Mouse (Mus musculus): ENCODE measurements around the gene Klf16. TPM values are rescaled to one million over a fixed set of nuclear protein-coding genes. Genes with fewer than 3 reads are reported as not detected.

The Klf16 gene
- polyA plus RNA-seq (2015; fragmentation: Nextera tagmentation; extraction: Ambion mirVana) = 8.8 and 9.9 TPM in 2 replicates

GRCm38 (mm10) chr10:80577195-80578130 is at the start of gene Klf16:
Gene Klf16 (minus strand): TSS chr10:80577321.

GRCm38 (mm10) chr10:80622661-80623456 is 45.7 kb upstream of the Klf16 start, which contains the start of gene Csnk1g2:
Gene Csnk1g2 (plus strand): TSS chr10:80622838.

GRCm38 (mm10) chr10:80605721-80606120 is 28.6 kb upstream of the Klf16 start, which contains the start of gene Gm49322:
Gene Gm49322 (plus strand): TSS chr10:80606021.

GRCm38 (mm10) chr10:80602698-80603325 is 25.7 kb upstream of the Klf16 start, which contains the start of the genes Scamp4 and Adat3:
Gene Scamp4 (plus strand): TSS chr10:80602872.
Gene Adat3 (plus strand): TSS chr10:80602880.

GRCm38 (mm10) chr10:80589879-80590854 is 13.0 kb upstream of the Klf16 start, which contains the start of gene Abhd17a:
Gene Abhd17a (minus strand): TSS chr10:80590341.

GRCm38 (mm10) chr10:80561116-80561944 is 15.8 kb downstream of the Klf16 start, which contains the start of gene Rexo1:
Gene Rexo1 (minus strand): TSS chr10:80561560.

GRCm38 (mm10) chr10:80538710-80539394 is 38.3 kb downstream of the Klf16 start, which contains the start of gene Atp8b3:
Gene Atp8b3 (minus strand): TSS chr10:80539124.

Small RNA genes lying within 50 kb of the gene (microRNA-seq; reads per million reads assigned to microRNA genes)
- gene Mir6912 = not detected

Other genes with a start within 250 kb of the Klf16 start
- gene Pcsk4, start 247.8 kb downstream of the Klf16 start, polyA plus RNA-seq (2015; fragmentation: Nextera tagmentation; extraction: Ambion mirVana) = 1.3 and 2.2 TPM in 2 replicates
- gene Reep6, start 247.4 kb downstream of the Klf16 start, polyA plus RNA-seq (2015; fragmentation: Nextera tagmentation; extraction: Ambion mirVana) = 17.3 and 20.4 TPM in 2 replicates
- 21.4 and 22.9 TPM in 2 replicates for gene Adamtsl5, start 228.9 kb downstream of the Klf16 start, polyA plus RNA-seq (2015; fragmentation: Nextera tagmentation; extraction: Ambion mirVana)
- gene Plk5, start 220.9 kb downstream of the Klf16 start, polyA plus RNA-seq (2015; fragmentation: Nextera tagmentation; extraction: Ambion mirVana) = not detected in 2 replicates
- 3.7 and 4.2 TPM in 2 replicates for gene Mex3d, start 189.7 kb downstream of the Klf16 start, polyA plus RNA-seq (2015; fragmentation: Nextera tagmentation; extraction: Ambion mirVana)
- gene Mbd3, start 177.8 kb downstream of the Klf16 start, polyA plus RNA-seq (2015; fragmentation: Nextera tagmentation; extraction: Ambion mirVana) = 93.3 and 96.5 TPM in 2 replicates
- 829 and 1,098 TPM in 2 replicates for gene Uqcr11, start 170.5 kb downstream of the Klf16 start, polyA plus RNA-seq (2015; fragmentation: Nextera tagmentation; extraction: Ambion mirVana)
- 28.2 and 29.8 TPM in 2 replicates for gene Tcf3, start 143.7 kb downstream of the Klf16 start, polyA plus RNA-seq (2015; fragmentation: Nextera tagmentation; extraction: Ambion mirVana)
- not detected in 2 replicates for gene Onecut3, start 82.5 kb downstream of the Klf16 start, polyA plus RNA-seq (2015; fragmentation: Nextera tagmentation; extraction: Ambion mirVana)
- gene Atp8b3, start 38.2 kb downstream of the Klf16 start, polyA plus RNA-seq (2015; fragmentation: Nextera tagmentation; extraction: Ambion mirVana) = 0.05 and 0.07 TPM in 2 replicates
- 8.7 and 9.3 TPM in 2 replicates for gene Rexo1, start 15.8 kb downstream of the Klf16 start, polyA plus RNA-seq (2015; fragmentation: Nextera tagmentation; extraction: Ambion mirVana)
- 73.0 and 80.4 TPM in 2 replicates for gene Abhd17a, start 13.0 kb upstream of the Klf16 start, polyA plus RNA-seq (2015; fragmentation: Nextera tagmentation; extraction: Ambion mirVana)
- 62.1 and 62.3 TPM in 2 replicates for gene Scamp4, start 25.6 kb upstream of the Klf16 start, polyA plus RNA-seq (2015; fragmentation: Nextera tagmentation; extraction: Ambion mirVana)
- gene Adat3, start 25.6 kb upstream of the Klf16 start, polyA plus RNA-seq (2015; fragmentation: Nextera tagmentation; extraction: Ambion mirVana) = 3.7 and 5.5 TPM in 2 replicates
- gene Gm49322, start 28.7 kb upstream of the Klf16 start, polyA plus RNA-seq (2015; fragmentation: Nextera tagmentation; extraction: Ambion mirVana) = 0.82 and 1.4 TPM in 2 replicates
- gene Csnk1g2, start 45.5 kb upstream of the Klf16 start, polyA plus RNA-seq (2015; fragmentation: Nextera tagmentation; extraction: Ambion mirVana) = 95.0 and 98.7 TPM in 2 replicates
- gene Btbd2, start 79.8 kb upstream of the Klf16 start, polyA plus RNA-seq (2015; fragmentation: Nextera tagmentation; extraction: Ambion mirVana) = 29.3 and 31.7 TPM in 2 replicates
- gene Mknk2, start 100.8 kb upstream of the Klf16 start, polyA plus RNA-seq (2015; fragmentation: Nextera tagmentation; extraction: Ambion mirVana) = 40.8 and 44.3 TPM in 2 replicates
- 64.5 and 80.1 TPM in 2 replicates for gene Mob3a, start 124.7 kb upstream of the Klf16 start, polyA plus RNA-seq (2015; fragmentation: Nextera tagmentation; extraction: Ambion mirVana)
- 16.9 and 19.6 TPM in 2 replicates for gene Izumo4, start 124.9 kb upstream of the Klf16 start, polyA plus RNA-seq (2015; fragmentation: Nextera tagmentation; extraction: Ambion mirVana)
- 44.7 and 50.1 TPM in 2 replicates for gene Ap3d1, start 164.9 kb upstream of the Klf16 start, polyA plus RNA-seq (2015; fragmentation: Nextera tagmentation; extraction: Ambion mirVana)
- 6.0 and 6.6 TPM in 2 replicates for gene Dot1l, start 177.9 kb upstream of the Klf16 start, polyA plus RNA-seq (2015; fragmentation: Nextera tagmentation; extraction: Ambion mirVana)
- gene Sf3a2, start 220.9 kb upstream of the Klf16 start, polyA plus RNA-seq (2015; fragmentation: Nextera tagmentation; extraction: Ambion mirVana) = 34.2 and 40.0 TPM in 2 replicates
- gene Plekhj1, start 221.3 kb upstream of the Klf16 start, polyA plus RNA-seq (2015; fragmentation: Nextera tagmentation; extraction: Ambion mirVana) = 63.9 and 66.1 TPM in 2 replicates
- gene Amh, start 227.9 kb upstream of the Klf16 start, polyA plus RNA-seq (2015; fragmentation: Nextera tagmentation; extraction: Ambion mirVana) = not detected in 2 replicates
- gene Jsrp1, start 236.2 kb upstream of the Klf16 start, polyA plus RNA-seq (2015; fragmentation: Nextera tagmentation; extraction: Ambion mirVana) = 2.2 and 2.9 TPM in 2 replicates
- gene Oaz1, start 249.3 kb upstream of the Klf16 start, polyA plus RNA-seq (2015; fragmentation: Nextera tagmentation; extraction: Ambion mirVana) = 1,130 and 1,319 TPM in 2 replicates

All from urinary bladder, postnatal 0 days (tissue).